Mouse (Mus musculus): ENCODE measurements around the gene Ripply3. TPM values are rescaled to one million over a fixed set of nuclear protein-coding genes. Genes with fewer than 3 reads are reported as not detected.

The Ripply3 gene
- polyA plus RNA-seq, 1 experiment from 2014 or later, result 5.7 TPM

GRCm38 (mm10) chr16:94299210-94299609, 29.0 kb upstream of the Ripply3 start:
- whole genome bisulfite sequencing, result 73% methylated on average over 4 of the region's 4 CpGs
- H3K36me3 ChIP-seq (ENCODE audit: control insufficient read depth, insufficient read depth, low read length), result no peaks in the 10 kb centered on the region
- DNase-seq (ENCODE audit: low spot score), result no peak

GRCm38 (mm10) chr16:94301194-94301593, 27.0 kb upstream of the Ripply3 start:
- H3K9me3 ChIP-seq (ENCODE audit: control insufficient read depth, low read length), result no peaks in the 10 kb centered on the region
- no peak for DNase-seq (ENCODE audit: low spot score)
- H3K27me3 ChIP-seq (ENCODE audit: control insufficient read depth, insufficient read depth, low read length), result no peaks in the 10 kb centered on the region; the same call in 1 of the 2 replicates
- ATAC-seq (ENCODE audit: low FRiP score), result no peak
- 91% methylated on average over 4 of the region's 4 CpGs for WGBS
- no peak overlapping the region for H3K27ac ChIP-seq (ENCODE audit: low read depth, low read length)
- H3K4me3 ChIP-seq (ENCODE audit: low read depth, low read length), result no peak overlapping the region
- H3K9ac ChIP-seq (ENCODE audit: low read depth, low read length), result no peak overlapping the region
- no peak overlapping the region for H3K4me2 ChIP-seq (replicated peaks; ENCODE audit: low read depth, low read length)
- no peaks in the 10 kb centered on the region for H3K36me3 ChIP-seq (ENCODE audit: control insufficient read depth, insufficient read depth, low read length)
- H3K4me1 ChIP-seq (replicated peaks; ENCODE audit: control insufficient read depth, insufficient read depth, low read length), result peaks cover 5% of the 10 kb centered on the region; the same call in 1 of the 2 replicates

More at GRCm38 (mm10) chr16:94299210-94299609, 29.0 kb upstream of the Ripply3 start:
- no peak for ATAC-seq (ENCODE audit: low FRiP score)
- no peaks in the 10 kb centered on the region; the same call in 1 of the 2 replicates for H3K27me3 ChIP-seq (ENCODE audit: control insufficient read depth, insufficient read depth, low read length)
- no peak overlapping the region for H3K9ac ChIP-seq (ENCODE audit: low read depth, low read length)
- no peak overlapping the region for H3K4me2 ChIP-seq (replicated peaks; ENCODE audit: low read depth, low read length)
- peaks cover 5% of the 10 kb centered on the region; the same call in 1 of the 2 replicates for H3K4me1 ChIP-seq (replicated peaks; ENCODE audit: control insufficient read depth, insufficient read depth, low read length)
- H3K4me3 ChIP-seq (ENCODE audit: low read depth, low read length), result no peak overlapping the region
- no peaks in the 10 kb centered on the region for H3K9me3 ChIP-seq (ENCODE audit: control insufficient read depth, low read length)
- no peak overlapping the region for H3K27ac ChIP-seq (ENCODE audit: low read depth, low read length)

GRCm38 (mm10) chr16:94301696-94302095, 26.5 kb upstream of the Ripply3 start:
- H3K4me2 ChIP-seq (replicated peaks; ENCODE audit: low read depth, low read length), result no peak overlapping the region
- H3K4me1 ChIP-seq (replicated peaks; ENCODE audit: control insufficient read depth, insufficient read depth, low read length), result peaks cover 5% of the 10 kb centered on the region; the same call in 1 of the 2 replicates
- no peaks in the 10 kb centered on the region for H3K36me3 ChIP-seq (ENCODE audit: control insufficient read depth, insufficient read depth, low read length)
- WGBS, result 83% methylated on average over 5 of the region's 5 CpGs
- H3K4me3 ChIP-seq (ENCODE audit: low read depth, low read length), result no peak overlapping the region
- H3K27ac ChIP-seq (ENCODE audit: low read depth, low read length), result no peak overlapping the region
- DNase-seq (ENCODE audit: low spot score) (no peak), ATAC-seq (ENCODE audit: low FRiP score) (no peak)
- H3K27me3 ChIP-seq (ENCODE audit: control insufficient read depth, insufficient read depth, low read length), result no peaks in the 10 kb centered on the region; the same call in 1 of the 2 replicates
- H3K9ac ChIP-seq (ENCODE audit: low read depth, low read length), result no peak overlapping the region
- H3K9me3 ChIP-seq (ENCODE audit: control insufficient read depth, low read length), result no peaks in the 10 kb centered on the region

GRCm38 (mm10) chr16:94302274-94303202, 25.7 kb upstream of the Ripply3 start:
- Histone ChIP-seq H3K4me2 (replicated peaks; ENCODE audit: low read depth, low read length) (peak overlapping the region; percentile 41), H3K4me1 (replicated peaks; ENCODE audit: control insufficient read depth, insufficient read depth, low read length) (peaks cover 5% of the 10 kb centered on the region; the same call in 1 of the 2 replicates), H3K9me3 (ENCODE audit: control insufficient read depth, low read length) (no peaks in the 10 kb centered on the region), H3K4me3 (ENCODE audit: low read depth, low read length) (no peak overlapping the region), H3K36me3 (ENCODE audit: control insufficient read depth, insufficient read depth, low read length) (no peaks in the 10 kb centered on the region), H3K9ac (ENCODE audit: low read depth, low read length) (peak overlapping the region; percentile 27), H3K27ac (ENCODE audit: low read depth, low read length) (no peak overlapping the region; the same call in 1 of the 2 replicates), H3K27me3 (ENCODE audit: control insufficient read depth, insufficient read depth, low read length) (no peaks in the 10 kb centered on the region; the same call in 1 of the 2 replicates)
- 10% methylated on average over 30 of the region's 30 CpGs for WGBS
- DNase-seq (ENCODE audit: low spot score) (peak; percentile 40), ATAC-seq (ENCODE audit: low FRiP score) (peak; percentile 60; the same call in 1 of the 2 replicates)

GRCm38 (mm10) chr16:94303203-94303535, 25.1 kb upstream of the Ripply3 start:
- Histone ChIP-seq H3K4me3 (ENCODE audit: low read depth, low read length) (no peak overlapping the region), H3K9me3 (ENCODE audit: control insufficient read depth, low read length) (no peaks in the 10 kb centered on the region), H3K27ac (ENCODE audit: low read depth, low read length) (no peak overlapping the region), H3K36me3 (ENCODE audit: control insufficient read depth, insufficient read depth, low read length) (no peaks in the 10 kb centered on the region), H3K27me3 (ENCODE audit: control insufficient read depth, insufficient read depth, low read length) (no peaks in the 10 kb centered on the region; the same call in 1 of the 2 replicates), H3K9ac (ENCODE audit: low read depth, low read length) (peak overlapping the region; percentile 27), H3K4me1 (replicated peaks; ENCODE audit: control insufficient read depth, insufficient read depth, low read length) (peaks cover 5% of the 10 kb centered on the region; the same call in 1 of the 2 replicates), H3K4me2 (replicated peaks; ENCODE audit: low read depth, low read length) (peak overlapping the region; percentile 41)
- DNase-seq (ENCODE audit: low spot score) (no peak), ATAC-seq (ENCODE audit: low FRiP score) (no peak)
- WGBS, result 28% methylated on average over 6 of the region's 6 CpGs

DNA sequence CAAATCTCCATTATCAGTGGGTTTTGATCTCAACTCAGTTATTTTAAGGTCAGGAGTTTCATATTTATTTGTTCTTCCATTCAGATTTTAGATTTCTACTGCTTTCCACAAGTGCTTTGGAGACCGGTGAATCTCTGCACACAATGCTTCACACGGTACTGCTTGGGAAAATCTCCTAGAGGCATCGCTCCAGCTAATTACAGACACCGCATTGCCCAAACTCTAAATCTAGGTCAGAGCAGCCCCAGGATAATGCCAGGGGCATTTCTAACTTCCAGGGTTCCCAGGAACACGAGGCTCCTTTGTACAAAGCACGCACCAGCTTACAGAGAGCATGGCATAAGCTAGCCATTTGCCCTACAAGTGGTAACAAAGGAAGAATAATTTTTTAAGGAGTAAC, 20.7 kb upstream of the Ripply3 start:
- 0 out of 2 replicates have a peak overlapping the region, but pooled peaks have one; percentile 12 for H3K27ac ChIP-seq (ENCODE audit: low read depth, low read length)

DNA sequence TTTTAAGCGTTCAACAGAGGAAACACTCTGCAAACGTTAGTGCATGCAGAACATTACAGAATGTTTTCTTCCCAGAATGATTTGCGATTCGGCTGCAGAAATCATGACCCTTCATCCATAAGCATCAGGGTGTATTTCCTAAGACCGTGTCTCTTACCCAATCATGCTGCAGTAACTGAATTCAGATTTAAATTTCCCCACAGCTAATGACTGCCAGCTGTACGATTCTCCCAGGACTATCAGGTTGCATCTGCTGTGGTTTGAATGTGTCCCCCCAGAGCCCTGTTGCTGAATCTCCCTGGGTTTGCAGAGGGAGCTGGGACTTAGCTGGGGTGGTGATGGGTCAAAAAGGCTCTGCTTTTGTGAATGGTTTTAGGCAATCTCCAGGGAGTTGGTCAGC, 20.3 kb upstream of the Ripply3 start:
- ATAC-seq (ENCODE audit: low FRiP score), result no peak
- DNase-seq (ENCODE audit: low spot score), result peak; percentile 48
- 45% methylated on average over 6 of the region's 6 CpGs for WGBS

More for the DNA sequence above, 20.7 kb upstream of the Ripply3 start:
- no peak overlapping the region for H3K4me3 ChIP-seq (ENCODE audit: low read depth, low read length)
- H3K27me3 ChIP-seq (ENCODE audit: control insufficient read depth, insufficient read depth, low read length), result no peaks in the 10 kb centered on the region; the same call in 1 of the 2 replicates
- ATAC-seq (ENCODE audit: low FRiP score) (no peak), DNase-seq (ENCODE audit: low spot score) (no peak)
- H3K4me2 ChIP-seq (replicated peaks; ENCODE audit: low read depth, low read length), result no peak overlapping the region
- peaks cover 5% of the 10 kb centered on the region; the same call in 1 of the 2 replicates for H3K4me1 ChIP-seq (replicated peaks; ENCODE audit: control insufficient read depth, insufficient read depth, low read length)
- 71% methylated on average over 6 of the region's 6 CpGs for WGBS
- H3K9ac ChIP-seq (ENCODE audit: low read depth, low read length), result no peak overlapping the region
- no peaks in the 10 kb centered on the region for H3K9me3 ChIP-seq (ENCODE audit: control insufficient read depth, low read length)
- no peaks in the 10 kb centered on the region for H3K36me3 ChIP-seq (ENCODE audit: control insufficient read depth, insufficient read depth, low read length)

GRCm38 (mm10) chr16:94309025-94309424, 19.2 kb upstream of the Ripply3 start:
- Histone ChIP-seq H3K27me3 (ENCODE audit: control insufficient read depth, insufficient read depth, low read length) (no peaks in the 10 kb centered on the region), H3K4me1 (replicated peaks; ENCODE audit: control insufficient read depth, insufficient read depth, low read length) (no peaks in the 10 kb centered on the region), H3K27ac (ENCODE audit: low read depth, low read length) (no peak overlapping the region), H3K36me3 (ENCODE audit: control insufficient read depth, insufficient read depth, low read length) (no peaks in the 10 kb centered on the region), H3K9me3 (ENCODE audit: control insufficient read depth, low read length) (no peaks in the 10 kb centered on the region), H3K9ac (ENCODE audit: low read depth, low read length) (no peak overlapping the region), H3K4me2 (replicated peaks; ENCODE audit: low read depth, low read length) (no peak overlapping the region), H3K4me3 (ENCODE audit: low read depth, low read length) (no peak overlapping the region)
- 93% methylated on average over 4 of the region's 4 CpGs for WGBS
- DNase-seq (ENCODE audit: low spot score) (no peak), ATAC-seq (ENCODE audit: low FRiP score) (no peak)

More for the DNA sequence above, 20.3 kb upstream of the Ripply3 start:
- Histone ChIP-seq H3K4me2 (replicated peaks; ENCODE audit: low read depth, low read length) (no peak overlapping the region), H3K27me3 (ENCODE audit: control insufficient read depth, insufficient read depth, low read length) (no peaks in the 10 kb centered on the region; the same call in 1 of the 2 replicates), H3K9me3 (ENCODE audit: control insufficient read depth, low read length) (no peaks in the 10 kb centered on the region), H3K4me1 (replicated peaks; ENCODE audit: control insufficient read depth, insufficient read depth, low read length) (peaks cover 1% of the 10 kb centered on the region; the same call in 1 of the 2 replicates), H3K36me3 (ENCODE audit: control insufficient read depth, insufficient read depth, low read length) (no peaks in the 10 kb centered on the region), H3K4me3 (ENCODE audit: low read depth, low read length) (no peak overlapping the region), H3K27ac (ENCODE audit: low read depth, low read length) (no peak overlapping the region), H3K9ac (ENCODE audit: low read depth, low read length) (no peak overlapping the region)
